Mouse (Mus musculus): Measurements from ENCODE around the gene Cotl1.

DNA sequence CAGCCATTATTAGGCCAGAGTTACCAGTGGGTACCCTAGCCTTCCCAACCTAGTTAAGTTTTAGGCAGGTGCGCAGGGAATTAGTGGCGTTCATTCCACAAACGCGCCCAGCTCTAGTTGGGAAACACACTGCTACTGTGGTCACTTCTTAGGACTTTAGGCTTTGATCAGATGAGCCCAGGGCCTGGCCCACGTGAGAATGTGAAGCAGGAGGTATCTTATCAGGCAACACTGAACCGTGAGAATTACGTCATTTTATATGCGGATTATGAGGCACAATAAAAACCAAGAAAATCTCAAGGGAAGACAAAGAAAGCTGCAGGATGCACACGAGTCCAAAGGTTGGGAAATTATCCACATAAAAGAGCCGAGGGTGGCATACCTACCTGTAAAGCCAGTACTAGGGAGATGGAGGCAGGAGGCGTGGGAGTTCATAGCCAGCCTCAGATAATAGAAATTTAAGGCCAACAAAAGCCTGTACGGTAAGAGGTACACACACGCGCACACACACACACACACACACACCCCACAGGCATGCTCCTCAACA is 29.3 kb downstream of the Cotl1 start:
- TF ChIP-seq CTCF (IDR thresholded peaks at IDR 0.05; ENCODE audit: extremely low read depth, insufficient read length, insufficient replicate concordance, low read depth, low read length) (no peak), POLR2A (IDR thresholded peaks at IDR 0.05; ENCODE audit: low read depth, low read length) (peak; percentile 14; the same call in 1 of the 2 replicates)

All from small intestine, adult 2 months (tissue).